Mouse (Mus musculus): ENCODE data around the gene Ints1. TPM values are rescaled to one million over a fixed set of nuclear protein-coding genes. Genes with fewer than 3 reads are reported as not detected.

The Ints1 gene
- total RNA-seq (2021) = 10 to 100 TPM; 47.8 to 53.5 TPM
- long read RNA-seq, experiment 1, full-length matches to known transcripts = 4 of 15 reads
- long read RNA-seq, experiment 1, partial matches to known transcripts = 9 of 15 reads
- long read RNA-seq, experiment 1, other reads (novel, unspliced or antisense) = 2 of 15 reads
- long read RNA-seq, experiment 2, partial matches to known transcripts = 21 of 26 reads
- long read RNA-seq, experiment 2, other reads (novel, unspliced or antisense) = 4 of 26 reads

DNA sequence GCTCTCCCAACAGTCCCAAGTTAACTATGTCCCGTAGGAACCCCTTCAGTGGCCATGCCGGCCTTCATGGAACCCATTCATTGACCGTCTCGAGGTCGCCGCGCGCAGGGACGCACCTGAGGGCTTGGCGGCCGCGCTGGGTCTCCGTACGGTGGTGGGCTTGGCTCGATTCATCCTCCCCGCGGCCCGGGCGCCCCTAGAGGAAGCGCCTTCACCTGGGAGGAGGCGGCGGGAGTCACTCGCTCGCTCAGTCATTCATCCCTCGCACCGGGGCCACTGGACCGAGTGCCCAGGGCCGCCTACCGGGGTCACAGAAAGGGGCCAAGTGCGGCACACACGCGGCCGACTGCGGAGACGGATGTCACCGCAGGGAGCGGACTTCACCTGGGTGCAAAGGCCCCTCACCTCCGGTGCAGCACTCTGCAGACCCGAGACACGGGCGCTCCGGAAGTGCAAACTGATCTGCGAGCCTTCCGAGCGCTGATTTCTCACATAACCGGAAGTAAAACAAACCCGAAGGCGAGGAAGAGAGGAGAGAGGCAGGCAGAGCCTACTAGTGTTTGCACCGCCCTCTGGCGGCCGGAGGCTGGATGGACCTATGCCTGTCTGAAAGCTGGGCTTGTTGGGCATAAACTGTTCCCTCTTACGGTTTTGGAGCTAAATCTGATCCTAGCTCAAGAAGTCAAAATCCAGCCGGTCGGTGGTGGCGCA lies at the start of gene Ints1:
Gene Ints1 (minus strand): TSS at position 459 of the 711 bp plus-strand sequence.
- DNase-seq (ENCODE audit: low spot score in 2 of 2) = peak; percentile 95 to 98

DNA sequence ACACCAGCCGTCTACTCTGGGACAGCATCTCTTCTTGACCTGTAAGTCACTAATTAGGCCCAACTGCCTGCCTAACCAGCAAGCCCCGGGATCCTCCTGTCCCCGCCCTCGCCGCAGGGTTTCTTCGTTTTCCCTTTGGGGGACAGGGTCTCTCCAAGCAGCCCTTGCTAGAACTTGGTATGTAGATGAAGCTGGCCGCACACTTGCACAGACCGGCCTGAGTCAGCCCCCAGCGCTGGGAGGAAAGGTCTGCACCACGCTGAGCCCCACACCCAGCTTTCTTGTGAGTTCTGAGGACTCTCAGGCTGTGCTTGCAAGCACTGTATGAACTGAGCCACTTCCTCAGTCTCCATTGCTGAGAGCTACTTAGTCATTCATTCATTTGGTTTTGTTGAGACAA lies 49.1 kb upstream of the Ints1 start:
- DNase-seq (ENCODE audit: low spot score in 2 of 2) = no peak

DNA sequence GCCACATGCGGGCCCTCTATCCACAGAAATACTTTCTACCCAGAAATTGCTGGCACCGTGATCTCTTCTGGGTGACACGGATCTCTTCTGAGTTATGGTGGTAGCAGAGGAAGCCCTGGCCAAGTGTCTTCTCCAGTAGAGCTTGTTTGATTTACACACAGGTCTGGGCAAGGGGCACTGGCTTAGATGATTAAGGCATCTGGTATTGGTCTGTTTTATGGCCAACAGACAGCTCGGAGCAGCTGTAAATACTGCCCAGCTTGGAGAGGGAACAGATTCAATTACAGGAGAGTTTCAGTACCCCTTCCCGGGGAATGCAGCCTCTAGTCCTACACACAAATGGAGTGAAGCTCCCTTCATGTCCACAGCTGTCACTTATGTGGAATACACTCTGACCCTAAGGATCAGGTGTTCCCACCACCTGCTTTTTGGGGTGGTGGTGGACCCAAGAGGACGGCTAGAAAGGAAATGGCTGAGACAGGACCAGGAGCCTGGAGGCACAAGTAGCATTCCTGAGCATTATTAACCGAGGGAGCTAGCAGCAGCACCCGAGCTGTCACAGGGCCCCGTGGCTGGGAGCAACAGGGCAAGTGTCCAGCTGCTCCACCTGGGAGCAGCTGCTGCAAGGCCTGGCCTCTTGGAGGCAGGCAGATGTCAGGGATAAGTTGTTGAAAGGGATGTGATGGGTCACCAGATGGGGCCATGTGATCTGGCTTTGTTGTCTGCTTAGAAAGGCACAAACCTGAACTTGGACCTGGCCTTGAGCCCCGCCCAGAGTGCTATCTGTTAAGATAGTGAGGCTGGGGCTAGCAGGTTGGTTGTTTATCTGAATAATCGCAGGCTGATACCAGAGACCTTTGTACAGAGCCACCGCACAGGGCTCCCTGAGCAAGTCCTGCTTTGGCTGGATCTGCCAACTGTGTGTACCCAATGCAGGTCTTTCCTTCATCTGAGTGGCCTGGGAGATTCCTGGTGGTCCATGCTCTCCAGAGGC lies 46.3 kb upstream of the Ints1 start:
- no peak for DNase-seq (ENCODE audit: low spot score in 2 of 2)

DNA sequence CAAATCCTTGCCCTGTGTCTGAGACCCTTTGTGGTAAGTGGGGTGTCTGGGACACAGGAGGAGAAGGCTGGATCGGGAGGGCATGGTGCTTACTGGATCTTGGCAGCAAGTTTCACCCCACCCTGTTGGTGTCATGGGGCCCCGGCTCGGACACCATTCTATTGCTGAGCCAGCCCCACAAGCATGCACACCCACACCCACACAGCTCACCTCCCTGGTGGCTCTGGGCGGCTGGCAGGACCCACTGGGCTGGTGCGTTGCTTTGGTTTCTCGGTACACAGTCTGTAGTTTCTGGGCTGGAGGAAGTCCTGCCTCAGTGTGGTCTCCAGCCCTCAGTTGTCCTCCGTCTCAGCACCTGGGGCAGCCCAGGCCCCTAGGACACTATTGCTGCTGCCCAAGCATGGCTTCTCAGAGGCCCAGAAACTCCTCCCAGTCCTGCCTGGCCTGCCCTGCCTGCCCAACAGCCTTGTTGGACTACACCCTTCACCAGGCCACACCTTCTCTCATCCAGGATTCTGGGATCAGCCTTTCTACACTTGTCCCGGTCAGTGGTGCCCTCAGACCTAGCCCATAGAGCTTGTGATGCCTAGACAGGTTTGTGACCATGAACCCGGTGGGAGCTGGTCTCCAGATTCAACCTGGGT lies 44.2 kb upstream of the Ints1 start, which contains the start of gene Tmem184a:
Gene Tmem184a (minus strand): TSS at position 380 of the 644 bp plus-strand sequence.
- DNase-seq (ENCODE audit: low spot score in 2 of 2) = no peak

DNA sequence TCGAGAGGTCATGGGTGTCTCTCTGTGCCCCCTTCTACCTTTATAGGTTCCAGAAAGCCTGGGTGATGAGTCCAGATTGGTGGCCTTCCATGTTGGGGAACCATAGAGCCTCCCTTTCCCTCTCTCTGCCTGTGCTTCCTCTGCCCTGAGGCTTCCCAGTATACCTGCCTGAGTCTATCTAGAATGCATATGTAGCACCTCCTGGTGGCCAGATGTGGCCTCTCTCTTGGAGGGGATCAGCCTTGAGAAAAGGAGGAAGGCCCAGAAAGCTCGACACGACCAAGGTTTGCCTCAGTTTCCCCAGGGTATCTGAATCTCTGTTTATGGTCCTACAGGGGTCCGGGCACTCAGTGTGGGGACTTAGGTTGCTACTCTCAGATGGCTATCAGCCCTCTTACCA lies 43.3 kb upstream of the Ints1 start:
- DNase-seq (ENCODE audit: low spot score in 2 of 2) = no peak

DNA sequence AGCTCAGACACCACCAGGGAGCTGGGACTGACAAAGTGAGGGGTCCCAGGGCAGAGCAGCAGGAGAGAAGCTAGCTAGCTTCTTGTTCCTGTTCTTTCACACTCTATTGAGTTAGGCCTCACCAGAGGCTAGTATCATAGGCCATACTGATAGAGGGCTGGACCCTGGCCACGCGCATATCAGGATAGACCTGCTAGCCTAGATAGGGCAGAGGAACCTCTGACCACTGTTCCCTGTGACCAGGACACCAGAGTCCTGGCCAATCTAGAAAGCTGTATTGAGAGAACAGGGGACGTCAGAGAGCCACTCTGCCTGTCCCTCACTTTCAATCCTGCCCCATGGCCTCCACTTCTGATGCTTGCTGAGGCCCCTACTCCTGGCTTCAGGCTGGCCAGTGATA lies 42.6 kb upstream of the Ints1 start:
- no peak for DNase-seq (ENCODE audit: low spot score in 2 of 2)

DNA sequence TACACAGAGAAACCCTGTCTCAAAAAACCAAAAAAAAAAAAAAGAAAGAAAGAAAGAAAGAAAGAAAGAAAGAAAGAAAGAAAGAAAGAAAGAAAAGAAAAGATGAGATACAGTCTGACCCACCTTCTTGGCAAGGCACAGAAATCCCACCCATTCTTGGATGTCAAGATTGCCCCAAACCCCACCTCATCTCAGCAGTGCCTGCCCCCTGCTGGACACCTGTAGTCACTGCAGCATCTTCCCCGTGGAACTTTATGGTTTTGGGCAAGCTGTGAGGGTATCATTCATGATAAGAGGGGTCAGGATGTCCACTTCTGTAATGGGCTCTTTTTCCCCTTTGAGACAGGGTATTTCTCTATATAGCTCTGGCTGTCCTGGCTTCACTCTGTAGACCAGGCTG lies 41.8 kb upstream of the Ints1 start:
- DNase-seq (ENCODE audit: low spot score in 2 of 2) = no peak

DNA sequence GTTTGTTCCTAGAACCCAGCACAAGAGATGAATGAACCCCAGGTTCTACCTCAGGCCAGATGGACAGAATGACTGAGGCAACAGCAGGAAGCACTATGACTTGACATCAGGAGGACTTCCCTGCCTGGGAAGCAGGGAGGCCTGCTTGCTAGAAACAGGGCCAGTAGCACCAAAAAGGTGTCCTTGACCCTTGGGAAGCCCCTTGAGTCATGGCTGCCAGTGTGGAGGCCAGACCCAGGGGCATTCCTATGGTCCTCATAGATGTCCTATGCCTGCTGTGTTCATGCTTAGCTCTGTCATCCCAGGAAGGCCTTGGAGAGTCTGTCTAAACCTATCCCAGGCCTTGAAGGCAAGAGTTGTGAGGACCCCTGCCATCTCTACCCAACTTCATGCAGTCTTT lies 41.0 kb upstream of the Ints1 start:
- no peak for DNase-seq (ENCODE audit: low spot score in 2 of 2)

DNA sequence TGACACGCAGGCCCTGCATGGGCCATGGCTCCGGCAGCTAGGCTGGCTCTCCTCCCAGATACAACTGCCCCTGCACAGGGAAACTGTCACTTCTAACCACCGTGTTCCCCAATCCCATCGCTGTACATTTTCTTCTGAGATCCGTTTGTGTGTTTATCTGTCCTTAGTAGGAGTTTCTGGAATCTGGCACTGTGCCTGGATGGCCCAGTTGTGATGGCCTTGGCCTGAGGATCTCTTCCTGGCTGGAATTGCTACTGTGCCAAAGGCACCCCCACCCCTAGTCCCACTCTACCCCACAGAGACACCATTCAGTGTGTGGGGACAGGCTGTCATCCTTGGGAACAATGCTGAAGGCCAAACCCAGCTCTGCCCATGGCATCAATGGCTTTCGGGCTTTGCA lies 40.5 kb upstream of the Ints1 start:
- peak in 1 of 2 experiments; percentile 12 for DNase-seq (ENCODE audit: low spot score in 2 of 2)

DNA sequence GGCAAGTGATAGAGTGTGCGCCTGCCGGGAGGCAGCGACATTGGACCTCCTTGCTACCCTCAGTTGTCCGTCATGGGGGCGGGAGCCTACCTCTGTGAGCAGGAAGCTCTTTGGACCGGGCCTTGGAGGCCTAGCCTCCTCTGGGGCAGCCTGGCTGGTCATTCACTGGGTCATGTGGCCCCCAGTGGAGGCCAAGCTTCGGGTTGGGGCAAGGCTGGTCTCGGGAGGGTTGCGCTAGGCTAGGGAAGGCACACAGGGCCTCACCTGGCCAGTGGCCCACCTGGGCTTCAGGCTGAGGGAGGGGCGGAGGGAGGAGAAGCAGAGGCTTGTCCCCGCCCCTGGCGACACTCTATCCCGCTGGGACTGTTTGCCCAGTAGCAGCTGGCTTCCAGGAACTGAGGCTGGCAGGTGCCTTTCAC lies 38.5 kb upstream of the Ints1 start:
- no peak for DNase-seq (ENCODE audit: low spot score in 2 of 2)

DNA sequence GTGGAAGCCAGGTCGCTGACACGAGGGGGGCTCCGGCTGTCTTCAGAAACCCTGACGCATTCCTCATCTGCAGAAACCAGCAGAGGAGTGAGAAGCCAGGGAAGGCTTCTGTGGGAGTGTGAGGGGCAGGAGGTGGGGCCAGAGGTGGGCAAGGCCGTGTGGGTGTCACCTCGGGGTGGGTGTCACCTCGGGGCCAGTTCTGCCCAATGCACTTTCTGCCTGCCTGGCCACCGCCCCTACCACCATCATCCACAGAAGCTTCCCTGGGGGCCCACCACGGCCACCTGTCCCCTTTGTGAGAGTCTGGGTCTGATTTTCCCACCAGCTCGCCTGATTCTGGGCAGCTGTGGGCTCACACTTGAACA lies 37.6 kb upstream of the Ints1 start:
- no peak for DNase-seq (ENCODE audit: low spot score in 2 of 2)

DNA sequence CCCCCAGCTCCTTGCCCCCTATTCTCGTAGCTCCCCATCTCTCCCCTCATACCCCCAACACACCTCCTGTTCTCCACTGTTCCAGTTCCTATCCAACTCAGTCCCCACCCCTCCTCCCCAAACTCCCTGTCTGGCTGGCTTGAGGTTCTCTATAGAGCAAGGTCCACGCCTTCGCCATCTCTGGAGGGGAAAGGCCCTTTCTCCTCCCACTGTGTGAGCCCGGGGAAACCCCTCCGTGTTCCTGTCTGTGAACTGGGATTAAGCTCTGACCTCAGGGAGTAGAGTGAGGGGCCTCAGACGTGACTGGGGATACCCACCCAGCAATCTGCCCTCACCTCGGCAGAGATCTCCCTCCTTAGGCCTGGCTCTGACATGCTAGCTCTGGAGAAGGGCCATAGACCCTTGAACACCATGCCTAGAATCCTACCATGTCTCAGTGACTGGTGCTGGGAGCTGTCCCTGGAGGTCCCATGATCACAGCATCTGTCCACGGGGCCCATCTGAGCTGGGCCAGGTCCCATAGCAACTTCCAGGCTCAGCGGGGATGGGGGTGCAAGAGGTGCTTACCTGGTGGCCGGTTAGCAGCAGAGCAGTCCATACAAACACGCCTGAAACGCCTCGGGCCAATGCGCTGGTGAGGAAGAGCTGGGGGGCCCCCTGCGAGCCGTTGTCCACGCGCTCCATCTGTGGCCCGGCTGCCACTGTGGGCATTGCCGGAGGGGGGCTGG lies 37.1 kb upstream of the Ints1 start:
- DNase-seq (ENCODE audit: low spot score in 2 of 2) = no peak

DNA sequence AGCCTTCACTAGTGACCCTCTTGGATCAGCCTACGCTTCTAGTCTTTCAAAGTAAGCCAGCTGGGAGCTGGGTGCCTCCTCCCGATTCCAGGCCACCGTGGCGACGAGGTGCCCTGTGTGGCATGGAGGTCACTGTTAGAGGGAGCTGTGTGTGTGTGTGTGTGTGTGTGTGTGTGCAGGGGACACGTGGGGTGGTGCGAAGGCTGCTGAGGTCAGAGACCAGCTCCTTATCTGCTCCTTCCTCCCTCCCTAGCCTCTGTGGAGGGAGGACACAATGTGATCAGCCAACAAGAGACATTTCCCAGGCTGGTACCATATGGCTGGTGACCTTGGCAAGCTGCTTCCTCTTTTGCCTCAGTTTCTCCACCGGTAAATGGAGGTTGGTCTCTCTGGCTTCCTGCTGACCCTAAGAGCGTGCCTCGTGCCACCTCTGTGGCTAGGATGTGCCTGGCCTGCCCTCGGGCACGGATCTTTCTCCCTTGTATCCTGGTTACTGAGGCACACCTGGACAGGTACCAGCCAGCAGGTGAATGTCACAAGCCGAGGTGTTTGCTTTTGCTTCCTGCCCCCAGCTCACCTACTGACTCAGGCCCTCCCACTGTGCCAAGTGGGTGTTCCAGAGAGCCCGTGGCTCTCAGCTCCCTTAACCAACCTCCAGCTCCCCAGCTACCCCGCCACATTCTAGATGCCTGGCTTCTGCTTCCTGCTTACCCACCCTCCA lies 36.4 kb upstream of the Ints1 start:
- no peak for DNase-seq (ENCODE audit: low spot score in 2 of 2)

DNA sequence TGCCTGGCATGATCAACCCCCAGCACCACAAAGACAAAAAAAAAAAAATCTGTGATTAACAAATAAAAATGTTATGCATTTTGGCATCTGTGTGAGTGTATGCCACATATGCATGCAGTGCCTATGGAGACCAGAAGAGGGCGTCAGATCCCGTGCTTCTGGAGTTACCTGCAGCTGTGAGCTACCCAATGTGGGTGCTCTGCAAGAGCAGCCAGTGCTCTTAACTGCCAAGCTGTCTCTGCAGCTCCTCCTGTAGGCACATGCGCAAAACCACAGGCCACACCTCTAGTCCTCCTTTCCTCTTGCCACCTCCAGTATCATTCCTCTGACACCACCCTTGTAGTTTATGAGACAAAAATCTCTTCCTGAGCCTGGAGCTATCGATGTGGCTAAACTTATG lies 33.9 kb upstream of the Ints1 start:
- DNase-seq (ENCODE audit: low spot score in 2 of 2) = no peak

DNA sequence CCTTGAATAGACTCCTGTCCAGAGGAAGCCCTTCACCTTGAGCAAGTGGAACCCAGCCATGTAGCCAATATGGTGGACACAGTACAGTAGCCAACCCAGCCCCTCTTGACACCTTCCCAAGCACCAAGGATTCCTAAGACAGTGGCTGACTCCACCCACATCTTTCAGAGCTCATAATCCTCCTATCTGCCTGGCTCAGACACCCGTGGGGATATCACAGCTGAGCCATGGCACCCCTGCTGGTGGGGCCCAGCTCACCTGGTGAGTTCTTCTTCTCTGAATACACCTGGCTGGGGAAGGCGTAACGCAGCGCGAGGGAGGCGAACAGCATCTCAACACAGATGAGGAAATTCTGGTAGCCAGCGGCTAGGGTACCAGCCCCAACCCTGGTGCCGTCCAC lies 30.4 kb upstream of the Ints1 start:
- no peak for DNase-seq (ENCODE audit: low spot score in 2 of 2)

DNA sequence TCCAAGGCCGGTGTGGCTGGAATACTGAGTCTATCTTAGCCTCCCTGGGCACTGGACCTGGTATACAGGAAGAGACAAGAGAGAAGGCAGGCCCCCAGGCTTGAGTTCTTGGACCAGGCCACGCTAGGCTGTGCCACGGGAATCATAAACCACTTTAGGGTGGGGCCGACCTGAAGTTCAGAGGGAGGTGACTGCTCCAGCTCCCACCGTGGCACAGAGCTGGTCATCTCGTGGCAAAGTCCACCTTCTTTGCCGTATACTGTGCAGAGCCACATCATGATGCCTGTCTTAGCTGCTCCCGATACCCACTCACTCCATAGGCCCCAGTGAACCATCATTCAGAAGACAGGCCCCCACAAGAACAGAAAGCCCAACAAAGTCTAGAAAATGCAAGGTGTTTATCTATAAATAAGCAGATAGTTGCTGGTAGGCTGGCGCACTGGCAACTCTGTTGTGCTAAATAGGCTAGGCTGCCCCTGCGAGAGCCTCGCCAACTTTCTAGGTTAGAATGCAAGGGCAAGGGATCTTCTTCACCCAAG lies 29.2 kb upstream of the Ints1 start:
- DNase-seq (ENCODE audit: low spot score in 2 of 2) = no peak

DNA sequence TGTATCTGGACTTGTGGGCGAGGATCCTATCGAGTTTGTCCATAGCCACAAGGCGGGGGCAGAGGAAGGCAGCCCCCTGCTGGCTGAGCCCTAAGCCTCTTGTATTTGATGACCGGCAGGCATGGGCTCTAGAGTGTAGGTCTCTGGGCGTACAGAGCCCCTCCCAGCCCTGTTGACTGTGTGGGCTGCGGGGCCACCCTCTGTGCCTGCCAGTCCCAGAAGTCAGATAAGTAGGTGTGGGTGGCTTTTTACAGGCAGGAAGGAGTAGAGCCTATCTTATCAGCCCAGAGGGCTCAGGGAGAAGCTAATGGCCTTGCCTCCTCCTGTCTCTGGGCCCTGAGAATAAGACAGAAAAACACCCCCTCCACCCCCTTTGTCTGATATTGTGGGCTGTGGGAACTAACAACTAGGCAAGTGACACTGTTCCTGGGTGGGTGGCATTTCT lies 28.7 kb upstream of the Ints1 start:
- DNase-seq (ENCODE audit: low spot score in 2 of 2) = no peak

DNA sequence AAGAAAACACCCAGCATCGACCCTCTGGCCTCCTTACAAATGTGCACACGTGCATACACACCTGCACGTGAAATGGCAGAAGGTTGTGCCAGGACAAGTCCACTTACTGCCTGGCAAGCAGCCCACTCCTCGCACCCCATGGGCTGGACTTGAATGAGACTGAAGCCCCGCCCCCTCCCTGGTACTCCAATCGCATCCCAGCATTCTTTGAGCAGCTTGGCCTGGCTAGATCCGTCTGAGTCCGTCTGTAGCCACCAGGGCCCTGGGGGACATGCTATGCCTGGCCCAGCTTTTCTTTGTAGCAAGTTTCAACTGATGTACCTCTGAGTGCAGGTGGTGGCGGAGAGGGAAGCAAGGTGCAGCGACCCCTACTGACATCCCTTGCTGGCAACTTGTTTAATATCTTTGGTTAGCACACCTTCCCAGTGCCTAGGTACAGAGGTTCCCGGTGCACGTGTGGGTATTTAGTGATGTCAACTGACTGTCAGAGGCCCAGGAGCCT lies 28.2 kb upstream of the Ints1 start:
- DNase-seq (ENCODE audit: low spot score in 2 of 2) = no peak

DNA sequence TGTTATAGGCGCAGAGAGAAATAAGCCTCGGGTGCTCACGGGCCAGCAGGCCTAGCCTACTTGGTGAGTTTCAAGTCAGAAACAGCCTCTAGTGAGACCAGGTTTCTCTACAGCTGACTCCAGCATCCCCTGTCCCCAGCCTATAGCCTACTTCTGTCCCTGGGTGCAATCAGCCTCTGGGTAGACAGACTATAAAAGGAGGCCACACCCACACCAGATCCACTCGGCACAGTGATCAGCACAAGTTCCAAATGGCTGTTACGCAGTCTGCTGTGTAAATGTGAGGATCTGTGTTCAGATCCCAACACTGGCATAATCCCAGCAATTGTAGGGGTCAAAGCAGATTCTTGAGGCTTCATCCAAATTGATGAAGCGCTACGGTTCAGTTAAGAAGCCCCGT lies 27.7 kb upstream of the Ints1 start:
- DNase-seq (ENCODE audit: low spot score in 2 of 2) = no peak

Measured in adrenal gland, adult 18-20 months (tissue).